Mouse (Mus musculus): ENCODE data around the gene Qrich1. TPM values are rescaled to one million over a fixed set of nuclear protein-coding genes. Genes with fewer than 3 reads are reported as not detected.

The Qrich1 gene
- 121 and 153 TPM in 2 replicates for polyA plus RNA-seq (2012; rRNA removed; ENCODE audit: low replicate concordance)

GRCm38 (mm10) chr9:108516380-108517251 lies at the start of gene Qrich1:
Gene Qrich1 (plus strand): TSS chr9:108516806.

GRCm38 (mm10) chr9:108479721-108480351 lies 36.8 kb upstream of the Qrich1 start, which contains the start of gene Lamb2:
Gene Lamb2 (plus strand): TSS chr9:108479736.

GRCm38 (mm10) chr9:108490559-108491285 lies 25.9 kb upstream of the Qrich1 start, which contains the start of gene Usp19:
Gene Usp19 (plus strand): TSS chr9:108490602.

GRCm38 (mm10) chr9:108507619-108508434 lies 8.8 kb upstream of the Qrich1 start, which contains the start of gene Qars:
Gene Qars (plus strand): TSS chr9:108507706.

GRCm38 (mm10) chr9:108560227-108560841 lies 43.7 kb downstream of the Qrich1 start, which contains the start of gene Impdh2:
Gene Impdh2 (plus strand): TSS chr9:108560286.

GRCm38 (mm10) chr9:108566815-108567776 lies 50.5 kb downstream of the Qrich1 start, which contains the start of gene Ndufaf3:
Gene Ndufaf3 (minus strand): TSS chr9:108567434.

GRCm38 (mm10) chr9:108569381-108570206 lies 53.0 kb downstream of the Qrich1 start, which contains the start of gene Dalrd3:
Gene Dalrd3 (plus strand): TSS chr9:108569886.

GRCm38 (mm10) chr9:108578545-108579343 lies 62.1 kb downstream of the Qrich1 start, which contains the start of gene Wdr6:
Gene Wdr6 (minus strand): TSS chr9:108578739.

GRCm38 (mm10) chr9:108596998-108597764 lies 80.6 kb downstream of the Qrich1 start, which contains the start of gene P4htm:
Gene P4htm (minus strand): TSS chr9:108597667.

Other genes starting within 250 kb of the Qrich1 start
- gene Nicn1, start 226.4 kb upstream of the Qrich1 start, polyA plus RNA-seq (2012; rRNA removed; ENCODE audit: low replicate concordance) = 14.5 and 29.8 TPM in 2 replicates
- 7.5 and 10.4 TPM in 2 replicates for gene Amt, start 220.0 kb upstream of the Qrich1 start, polyA plus RNA-seq (2012; rRNA removed; ENCODE audit: low replicate concordance)
- 125 and 183 TPM in 2 replicates for gene Rhoa, start 210.7 kb upstream of the Qrich1 start, polyA plus RNA-seq (2012; rRNA removed; ENCODE audit: low replicate concordance)
- gene Tcta, start 210.6 kb upstream of the Qrich1 start, polyA plus RNA-seq (2012; rRNA removed; ENCODE audit: low replicate concordance) = 43.9 and 96.1 TPM in 2 replicates
- 1,029 and 1,673 TPM in 2 replicates for gene Gpx1, start 177.9 kb upstream of the Qrich1 start, polyA plus RNA-seq (2012; rRNA removed; ENCODE audit: low replicate concordance)
- 59.2 and 62.9 TPM in 2 replicates for gene Usp4, start 169.0 kb upstream of the Qrich1 start, polyA plus RNA-seq (2012; rRNA removed; ENCODE audit: low replicate concordance)
- 0.34 and 0.48 TPM in 2 replicates for gene 1700102P08Rik, start 124.0 kb upstream of the Qrich1 start, polyA plus RNA-seq (2012; rRNA removed; ENCODE audit: low replicate concordance)
- 0.03 TPM in 1 of 2 replicates, not detected in the other for gene Ccdc36, start 88.3 kb upstream of the Qrich1 start, polyA plus RNA-seq (2012; rRNA removed; ENCODE audit: low replicate concordance)
- not detected in 2 replicates for gene BC048562, start 80.3 kb upstream of the Qrich1 start, polyA plus RNA-seq (2012; rRNA removed; ENCODE audit: low replicate concordance)
- 24.9 and 25.2 TPM in 2 replicates for gene Ccdc71, start 56.3 kb upstream of the Qrich1 start, polyA plus RNA-seq (2012; rRNA removed; ENCODE audit: low replicate concordance)
- gene Klhdc8b, start 55.2 kb upstream of the Qrich1 start, polyA plus RNA-seq (2012; rRNA removed; ENCODE audit: low replicate concordance) = 44.0 and 53.3 TPM in 2 replicates
- gene Lamb2, start 37.1 kb upstream of the Qrich1 start, polyA plus RNA-seq (2012; rRNA removed; ENCODE audit: low replicate concordance) = 152 and 195 TPM in 2 replicates
- gene Usp19, start 26.2 kb upstream of the Qrich1 start, polyA plus RNA-seq (2012; rRNA removed; ENCODE audit: low replicate concordance) = 177 and 200 TPM in 2 replicates
- gene Qars, start 9.1 kb upstream of the Qrich1 start, polyA plus RNA-seq (2012; rRNA removed; ENCODE audit: low replicate concordance) = 171 and 217 TPM in 2 replicates
- 76.5 and 81.5 TPM in 2 replicates for gene Impdh2, start 43.5 kb downstream of the Qrich1 start, polyA plus RNA-seq (2012; rRNA removed; ENCODE audit: low replicate concordance)
- gene Ndufaf3, start 50.6 kb downstream of the Qrich1 start, polyA plus RNA-seq (2012; rRNA removed; ENCODE audit: low replicate concordance) = 54.9 and 58.4 TPM in 2 replicates
- gene Dalrd3, start 53.1 kb downstream of the Qrich1 start, polyA plus RNA-seq (2012; rRNA removed; ENCODE audit: low replicate concordance) = 215 and 258 TPM in 2 replicates
- 39.5 and 43.9 TPM in 2 replicates for gene Wdr6, start 61.9 kb downstream of the Qrich1 start, polyA plus RNA-seq (2012; rRNA removed; ENCODE audit: low replicate concordance)
- 7.2 and 10.5 TPM in 2 replicates for gene P4htm, start 80.9 kb downstream of the Qrich1 start, polyA plus RNA-seq (2012; rRNA removed; ENCODE audit: low replicate concordance)
- gene Arih2, start 132.6 kb downstream of the Qrich1 start, polyA plus RNA-seq (2012; rRNA removed; ENCODE audit: low replicate concordance) = 26.9 and 47.5 TPM in 2 replicates
- 34.9 and 55.0 TPM in 2 replicates for gene Slc25a20, start 145.3 kb downstream of the Qrich1 start, polyA plus RNA-seq (2012; rRNA removed; ENCODE audit: low replicate concordance)
- 11.2 and 21.9 TPM in 2 replicates for gene Prkar2a, start 172.5 kb downstream of the Qrich1 start, polyA plus RNA-seq (2012; rRNA removed; ENCODE audit: low replicate concordance)